Mouse (Mus musculus) naive thymus-derived CD4-positive, alpha-beta T cell, adult 5 months (primary cell): ENCODE results near the gene Pth2r. TPM values are rescaled to one million over a fixed set of nuclear protein-coding genes. Genes with fewer than 3 reads are reported as not detected.

Source experiments
- polyA plus RNA-seq: library from polyadenylated mRNA; unstranded; fragments of 100-300 nt; shearing (Covaris generic); gene quantifications from one replicate; pipeline ENCODE4 v1.2.1, GENCODE M21; 2017

Pth2r gene
- not detected for polyA plus RNA-seq

DNA sequence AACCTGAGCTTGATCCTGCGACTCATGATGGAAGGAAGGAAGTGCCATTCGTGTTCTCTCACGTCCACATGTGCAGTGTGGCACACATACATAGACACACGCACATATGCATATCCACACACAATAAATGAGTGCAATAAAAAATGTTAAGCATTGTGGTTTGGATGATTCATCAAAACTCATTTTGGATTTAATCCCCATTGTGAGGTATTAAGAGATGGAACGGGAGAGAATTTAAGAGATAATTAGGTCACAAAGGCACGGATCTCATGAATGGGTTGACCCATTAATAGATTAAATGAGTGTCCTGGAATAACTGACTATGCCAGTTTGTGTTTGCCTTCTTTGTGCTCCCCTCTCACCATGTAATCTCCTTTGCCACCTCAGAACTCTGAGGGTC, at the start of gene Pth2r:
Pth2r (plus strand) TSS at position 301 of the 400 bp plus-strand sequence.

Other genes with a start within 250 kb of the Pth2r start
- gene Akr1cl, start 249.3 kb upstream of the Pth2r start, polyA plus RNA-seq: 0.93 TPM
- gene Cryge, start 230.9 kb upstream of the Pth2r start, polyA plus RNA-seq: not detected
- not detected for gene Crygd, start 218.6 kb upstream of the Pth2r start, polyA plus RNA-seq
- not detected for gene Crygc, start 208.4 kb upstream of the Pth2r start, polyA plus RNA-seq
- gene Crygb, start 199.8 kb upstream of the Pth2r start, polyA plus RNA-seq: not detected
- gene Cryga, start 178.7 kb upstream of the Pth2r start, polyA plus RNA-seq: not detected
- not detected for gene Gm28845, start 162.5 kb upstream of the Pth2r start, polyA plus RNA-seq
- gene D630023F18Rik, start 158.8 kb upstream of the Pth2r start, polyA plus RNA-seq: not detected
- 5.0 TPM for gene Idh1, start 95.6 kb upstream of the Pth2r start, polyA plus RNA-seq
- gene Pikfyve, start 95.4 kb upstream of the Pth2r start, polyA plus RNA-seq: 27.1 TPM